18 mouse cellular contexts compared by ENCODE assay signal in the genomic region with DNA sequence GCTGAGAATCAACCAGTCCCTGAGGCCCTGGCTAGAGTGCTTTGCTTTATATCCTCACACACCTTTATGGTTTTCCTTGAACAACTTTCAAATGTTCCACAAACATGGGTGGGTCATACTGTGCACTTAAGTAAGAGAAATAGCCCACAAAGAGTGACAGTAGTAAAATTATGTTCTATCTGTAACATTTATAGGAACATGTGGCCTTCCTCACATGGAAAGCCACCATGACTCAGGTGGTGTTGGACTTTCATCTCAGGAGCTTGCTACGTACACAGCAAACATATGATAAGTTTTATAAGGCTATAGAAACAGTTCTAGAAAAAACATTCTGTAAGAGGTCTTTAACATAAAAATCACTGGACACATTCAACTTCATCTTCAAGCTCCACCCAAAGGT.
"Had no signal": no experiment of that assay in that cellular context is flagged by ENCODE, and none has a peak within 500 bp of the region (broad histone marks: within the 10 kb centered on the region; RNA-seq: fewer than 3 reads in every experiment).

No protein-coding gene starts in this region.

- H3K27me3 ChIP-seq: neural tube, embryonic 13.5 days; neural tube, embryonic 15.5 days had no signal

- H3K4me2 ChIP-seq: lung, embryonic 14.5 days; midbrain, embryonic 11.5 days; neural tube, embryonic 13.5 days; neural tube, embryonic 15.5 days had no signal

- ATAC-seq: midbrain, embryonic 16.5 days had no signal

- H3K9me3 ChIP-seq: neural tube, embryonic 15.5 days had no signal

- H3K36me3 ChIP-seq: neural tube, embryonic 13.5 days; neural tube, embryonic 15.5 days had no signal

- H3K4me3 ChIP-seq: myocyte; neural tube, embryonic 13.5 days; neural tube, embryonic 15.5 days had no signal

- DNase-seq: lung, adult 18-20 months; lung, embryonic 14.5 days; lung, postnatal 10 days; lung, postnatal 4 days; midbrain, embryonic 14.5 days; retina, postnatal 1 day; right cerebral cortex, adult 18-20 months; right cerebral cortex, postnatal 25 days; right cerebral cortex, postnatal 4 days; spleen, adult 18-20 months; thymus, adult 2 months; thymus, postnatal 25 days; thymus, postnatal 4 days had no signal

- H3K9ac ChIP-seq: lung, embryonic 14.5 days; neural tube, embryonic 13.5 days; neural tube, embryonic 15.5 days had no signal

- H3K27ac ChIP-seq: neural tube, embryonic 13.5 days; neural tube, embryonic 15.5 days had no signal

- H3K4me1 ChIP-seq: neural tube, embryonic 13.5 days; neural tube, embryonic 15.5 days had no signal
